Mouse (Mus musculus): ENCODE data around the gene Dnah9. TPM values are rescaled to one million over a fixed set of nuclear protein-coding genes. Genes with fewer than 3 reads are reported as not detected.

Dnah9 gene
- polyA plus RNA-seq, 1 experiment from 2014 or later = 0.14 TPM

- no peaks in the 10 kb centered on the region for H3K36me3 ChIP-seq (ENCODE audit: control insufficient read depth, insufficient read depth, low read length)
- no peak overlapping the region for H3K27ac ChIP-seq (replicated peaks in 1 of 2; ENCODE audit: control insufficient read depth in 1 of 2, insufficient read depth in 1 of 2, low read depth in 2 of 2, low read length in 2 of 2)
- H3K4me3 ChIP-seq (ENCODE audit: control insufficient read depth in 1 of 2, insufficient read depth in 1 of 2, low read depth in 1 of 2, low read length in 2 of 2) = no peak overlapping the region
- no peak for ATAC-seq (ENCODE audit: insufficient number of reproducible peaks, insufficient read depth, low FRiP score, low read depth)
- no peaks in the 10 kb centered on the region for H3K9me3 ChIP-seq (ENCODE audit: control insufficient read depth, low read length)
- H3K4me1 ChIP-seq (ENCODE audit: control insufficient read depth in 2 of 2, insufficient read depth in 2 of 2, low read length in 2 of 2) = no peaks in the 10 kb centered on the region
- H3K4me2 ChIP-seq (ENCODE audit: low read length) = no peak overlapping the region
- H3K27me3 ChIP-seq (ENCODE audit: control insufficient read depth, insufficient read depth, low read length) = no peaks in the 10 kb centered on the region
- H3K9ac ChIP-seq (ENCODE audit: low read length) = no peak overlapping the region
Measured at GRCm38 (mm10) chr11:66126150-66126549, 42.2 kb downstream of the Dnah9 start.

DNA sequence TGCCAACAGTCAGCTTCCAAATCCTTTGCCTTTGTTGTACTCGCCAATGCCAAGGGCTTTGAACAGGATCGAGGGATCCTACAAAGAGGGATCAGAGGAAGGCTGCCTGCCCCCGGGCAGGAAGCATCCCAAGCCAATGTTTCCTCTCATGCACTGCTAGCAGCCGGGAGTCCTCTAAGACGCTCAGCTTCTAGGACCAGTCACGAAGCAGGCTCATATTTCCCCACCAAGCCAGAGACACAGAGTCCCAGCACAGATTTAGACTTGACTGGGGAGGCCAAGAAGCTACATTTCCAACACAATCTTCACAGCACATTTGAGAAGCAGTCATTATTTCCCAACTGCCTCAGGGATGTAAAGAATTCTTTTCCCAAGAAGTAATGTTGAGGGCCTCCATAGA, 43.9 kb downstream of the Dnah9 start:
- H3K4me3 ChIP-seq (ENCODE audit: control insufficient read depth in 1 of 2, insufficient read depth in 1 of 2, low read depth in 1 of 2, low read length in 2 of 2) = no peak overlapping the region
- H3K9ac ChIP-seq (ENCODE audit: low read length) = no peak overlapping the region
- no peak for ATAC-seq (ENCODE audit: insufficient number of reproducible peaks, insufficient read depth, low FRiP score, low read depth)
- no peaks in the 10 kb centered on the region for H3K9me3 ChIP-seq (ENCODE audit: control insufficient read depth, low read length)
- no peaks in the 10 kb centered on the region for H3K27me3 ChIP-seq (ENCODE audit: control insufficient read depth, insufficient read depth, low read length)
- H3K4me2 ChIP-seq (ENCODE audit: low read length) = no peak overlapping the region
- no peak overlapping the region for H3K27ac ChIP-seq (replicated peaks in 1 of 2; ENCODE audit: control insufficient read depth in 1 of 2, insufficient read depth in 1 of 2, low read depth in 2 of 2, low read length in 2 of 2)
- H3K36me3 ChIP-seq (ENCODE audit: control insufficient read depth, insufficient read depth, low read length) = no peaks in the 10 kb centered on the region
- no peaks in the 10 kb centered on the region for H3K4me1 ChIP-seq (ENCODE audit: control insufficient read depth in 2 of 2, insufficient read depth in 2 of 2, low read length in 2 of 2)
- WGBS = 52% methylated on average over 6 of the region's 6 CpGs

GRCm38 (mm10) chr11:66122017-66122416, 46.3 kb downstream of the Dnah9 start:
- H3K27ac ChIP-seq (replicated peaks in 1 of 2; ENCODE audit: control insufficient read depth in 1 of 2, insufficient read depth in 1 of 2, low read depth in 2 of 2, low read length in 2 of 2) = no peak overlapping the region
- WGBS = 21% methylated on average over 3 of the region's 3 CpGs
- no peaks in the 10 kb centered on the region for H3K36me3 ChIP-seq (ENCODE audit: control insufficient read depth, insufficient read depth, low read length)
- H3K4me2 ChIP-seq (ENCODE audit: low read length) = no peak overlapping the region
- H3K4me1 ChIP-seq (ENCODE audit: control insufficient read depth in 2 of 2, insufficient read depth in 2 of 2, low read length in 2 of 2) = no peaks in the 10 kb centered on the region
- no peak overlapping the region for H3K9ac ChIP-seq (ENCODE audit: low read length)
- H3K27me3 ChIP-seq (ENCODE audit: control insufficient read depth, insufficient read depth, low read length) = no peaks in the 10 kb centered on the region
- ATAC-seq (ENCODE audit: insufficient number of reproducible peaks, insufficient read depth, low FRiP score, low read depth) = no peak
- no peaks in the 10 kb centered on the region for H3K9me3 ChIP-seq (ENCODE audit: control insufficient read depth, low read length)
- H3K4me3 ChIP-seq (ENCODE audit: control insufficient read depth in 1 of 2, insufficient read depth in 1 of 2, low read depth in 1 of 2, low read length in 2 of 2) = no peak overlapping the region

DNA sequence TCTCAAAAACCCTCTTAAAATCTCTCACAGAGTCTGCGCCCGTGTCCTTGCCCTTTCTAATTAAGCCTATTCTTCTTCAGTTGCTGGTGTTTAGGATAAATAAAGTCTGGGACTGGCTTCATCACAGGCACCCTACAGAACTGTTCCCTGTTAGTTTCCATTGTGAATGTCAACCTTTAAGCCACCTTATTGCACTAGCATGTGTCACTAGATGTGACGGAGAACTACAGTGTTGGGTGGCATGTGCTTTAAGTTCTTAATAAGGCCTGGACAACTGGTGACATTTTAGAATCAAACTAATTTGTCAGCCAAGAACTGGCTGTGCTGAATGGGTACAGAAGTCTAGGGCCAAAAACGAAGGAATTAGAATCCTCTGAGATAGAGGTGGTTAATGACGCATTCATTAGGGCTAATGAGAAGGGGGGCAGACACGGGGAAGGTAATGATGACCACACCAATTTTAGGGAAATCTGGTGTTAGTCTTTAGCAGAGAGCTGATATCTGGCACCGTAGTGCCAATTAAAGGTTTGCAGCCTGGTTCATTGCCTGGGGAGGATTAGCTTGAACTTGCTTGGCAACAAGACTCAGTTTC, 84.6 kb downstream of the Dnah9 start:
- Histone ChIP-seq H3K27ac (replicated peaks in 1 of 2; ENCODE audit: control insufficient read depth in 1 of 2, insufficient read depth in 1 of 2, low read depth in 2 of 2, low read length in 2 of 2) (no peak overlapping the region), H3K9ac (ENCODE audit: low read length) (no peak overlapping the region), H3K4me3 (ENCODE audit: control insufficient read depth in 1 of 2, insufficient read depth in 1 of 2, low read depth in 1 of 2, low read length in 2 of 2) (no peak overlapping the region), H3K36me3 (ENCODE audit: control insufficient read depth, insufficient read depth, low read length) (no peaks in the 10 kb centered on the region), H3K4me1 (ENCODE audit: control insufficient read depth in 2 of 2, insufficient read depth in 2 of 2, low read length in 2 of 2) (no peaks in the 10 kb centered on the region), H3K27me3 (ENCODE audit: control insufficient read depth, insufficient read depth, low read length) (no peaks in the 10 kb centered on the region), H3K4me2 (ENCODE audit: low read length) (no peak overlapping the region), H3K9me3 (ENCODE audit: control insufficient read depth, low read length) (no peaks in the 10 kb centered on the region)
- no peak for ATAC-seq (ENCODE audit: insufficient number of reproducible peaks, insufficient read depth, low FRiP score, low read depth)
- 79% methylated on average over 7 of the region's 7 CpGs for WGBS

DNA sequence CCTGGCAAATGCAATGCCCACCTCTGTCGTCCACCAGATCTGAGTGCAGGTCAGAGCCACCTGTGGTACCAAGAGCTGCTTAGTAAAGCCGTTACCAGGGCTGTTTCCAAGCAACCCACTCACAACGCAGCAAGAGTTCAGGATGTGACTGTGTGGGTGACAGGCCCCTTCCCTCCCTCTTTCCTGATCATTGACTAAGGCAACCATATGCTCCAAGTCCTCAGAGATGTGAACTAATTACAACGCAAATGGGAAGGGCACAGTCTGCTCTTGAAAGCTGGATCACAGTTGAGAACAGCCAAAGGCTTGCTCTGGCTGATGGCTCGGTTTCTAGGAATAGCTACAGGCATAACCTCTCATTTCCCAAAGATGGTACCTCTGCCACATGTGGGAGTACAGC, 95.4 kb downstream of the Dnah9 start:
- WGBS = 69% methylated on average over 5 of the region's 5 CpGs
- no peaks in the 10 kb centered on the region for H3K27me3 ChIP-seq (ENCODE audit: control insufficient read depth, insufficient read depth, low read length)
- 0 out of 2 replicates have a peak, but pooled peaks cover 3% of the 10 kb centered on the region for H3K9me3 ChIP-seq (ENCODE audit: control insufficient read depth, low read length)
- H3K4me3 ChIP-seq (ENCODE audit: control insufficient read depth in 1 of 2, insufficient read depth in 1 of 2, low read depth in 1 of 2, low read length in 2 of 2) = no peak overlapping the region
- ATAC-seq (ENCODE audit: insufficient number of reproducible peaks, insufficient read depth, low FRiP score, low read depth) = no peak
- no peaks in the 10 kb centered on the region for H3K4me1 ChIP-seq (ENCODE audit: control insufficient read depth in 2 of 2, insufficient read depth in 2 of 2, low read length in 2 of 2)
- no peak overlapping the region for H3K4me2 ChIP-seq (ENCODE audit: low read length)
- H3K27ac ChIP-seq (replicated peaks in 1 of 2; ENCODE audit: control insufficient read depth in 1 of 2, insufficient read depth in 1 of 2, low read depth in 2 of 2, low read length in 2 of 2) = no peak overlapping the region
- no peaks in the 10 kb centered on the region for H3K36me3 ChIP-seq (ENCODE audit: control insufficient read depth, insufficient read depth, low read length)
- no peak overlapping the region for H3K9ac ChIP-seq (ENCODE audit: low read length)

DNA sequence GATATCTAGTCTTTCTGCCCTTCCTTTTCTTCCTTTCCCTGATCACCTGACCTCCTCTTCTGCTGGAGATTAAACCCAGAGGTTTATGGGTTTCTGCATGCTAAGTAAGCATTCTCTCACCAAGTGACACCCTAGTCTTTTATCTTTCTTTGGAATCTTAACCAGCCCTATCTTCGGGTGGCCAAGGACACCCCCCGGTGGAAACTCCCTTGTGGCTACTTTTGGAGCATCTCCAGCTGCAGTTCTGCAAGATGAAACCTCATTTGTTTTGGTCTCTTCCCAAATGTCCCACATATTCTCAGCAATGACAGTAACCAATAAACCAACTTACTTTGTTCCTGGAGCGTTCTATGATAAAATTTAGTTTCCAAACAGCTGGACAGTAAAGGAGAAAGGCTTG, 109.4 kb downstream of the Dnah9 start:
- Histone ChIP-seq H3K9me3 (ENCODE audit: control insufficient read depth, low read length) (0 out of 2 replicates have a peak, but pooled peaks cover 3% of the 10 kb centered on the region), H3K4me1 (ENCODE audit: control insufficient read depth in 2 of 2, insufficient read depth in 2 of 2, low read length in 2 of 2) (no peaks in the 10 kb centered on the region), H3K9ac (ENCODE audit: low read length) (no peak overlapping the region), H3K27me3 (ENCODE audit: control insufficient read depth, insufficient read depth, low read length) (no peaks in the 10 kb centered on the region), H3K4me2 (ENCODE audit: low read length) (no peak overlapping the region), H3K4me3 (ENCODE audit: control insufficient read depth in 1 of 2, insufficient read depth in 1 of 2, low read depth in 1 of 2, low read length in 2 of 2) (no peak overlapping the region), H3K36me3 (ENCODE audit: control insufficient read depth, insufficient read depth, low read length) (no peaks in the 10 kb centered on the region), H3K27ac (replicated peaks in 1 of 2; ENCODE audit: control insufficient read depth in 1 of 2, insufficient read depth in 1 of 2, low read depth in 2 of 2, low read length in 2 of 2) (no peak overlapping the region)
- ATAC-seq (ENCODE audit: insufficient number of reproducible peaks, insufficient read depth, low FRiP score, low read depth) = no peak
- WGBS = 59% methylated on average over 3 of the region's 3 CpGs

DNA sequence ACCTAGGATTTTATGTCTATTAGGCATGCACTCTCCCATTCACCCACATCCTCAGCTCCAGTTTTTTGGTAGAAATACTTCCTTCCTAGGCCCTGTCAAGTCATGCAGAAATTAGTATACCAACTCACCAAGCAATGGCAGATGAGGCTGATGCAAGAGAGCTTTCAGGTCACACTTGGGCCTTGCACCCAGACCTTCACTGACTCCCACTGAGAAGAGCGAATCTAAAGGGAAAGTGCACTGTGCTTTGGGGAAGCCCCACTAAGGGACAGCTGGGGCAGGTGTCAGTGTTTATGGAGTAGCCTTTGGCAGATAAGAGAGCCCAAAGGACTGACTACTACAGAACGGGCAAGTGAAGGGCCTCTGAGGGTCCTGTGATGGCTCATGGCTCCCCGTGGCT, 117.1 kb downstream of the Dnah9 start:
- H3K27me3 ChIP-seq (ENCODE audit: control insufficient read depth, insufficient read depth, low read length) = no peaks in the 10 kb centered on the region
- H3K4me1 ChIP-seq (ENCODE audit: control insufficient read depth in 2 of 2, insufficient read depth in 2 of 2, low read length in 2 of 2) = peaks cover 0 to 4% of the 10 kb centered on the region in 2 experiments; a peak in 1 of 4 replicates
- no peaks in the 10 kb centered on the region for H3K9me3 ChIP-seq (ENCODE audit: control insufficient read depth, low read length)
- no peak overlapping the region for H3K4me3 ChIP-seq (ENCODE audit: control insufficient read depth in 1 of 2, insufficient read depth in 1 of 2, low read depth in 1 of 2, low read length in 2 of 2)
- no peak overlapping the region for H3K9ac ChIP-seq (ENCODE audit: low read length)
- H3K27ac ChIP-seq (replicated peaks in 1 of 2; ENCODE audit: control insufficient read depth in 1 of 2, insufficient read depth in 1 of 2, low read depth in 2 of 2, low read length in 2 of 2) = no peak overlapping the region
- no peak for ATAC-seq (ENCODE audit: insufficient number of reproducible peaks, insufficient read depth, low FRiP score, low read depth)
- H3K36me3 ChIP-seq (ENCODE audit: control insufficient read depth, insufficient read depth, low read length) = no peaks in the 10 kb centered on the region
- H3K4me2 ChIP-seq (ENCODE audit: low read length) = no peak overlapping the region
- WGBS = 85% methylated on average over 3 of the region's 3 CpGs

DNA sequence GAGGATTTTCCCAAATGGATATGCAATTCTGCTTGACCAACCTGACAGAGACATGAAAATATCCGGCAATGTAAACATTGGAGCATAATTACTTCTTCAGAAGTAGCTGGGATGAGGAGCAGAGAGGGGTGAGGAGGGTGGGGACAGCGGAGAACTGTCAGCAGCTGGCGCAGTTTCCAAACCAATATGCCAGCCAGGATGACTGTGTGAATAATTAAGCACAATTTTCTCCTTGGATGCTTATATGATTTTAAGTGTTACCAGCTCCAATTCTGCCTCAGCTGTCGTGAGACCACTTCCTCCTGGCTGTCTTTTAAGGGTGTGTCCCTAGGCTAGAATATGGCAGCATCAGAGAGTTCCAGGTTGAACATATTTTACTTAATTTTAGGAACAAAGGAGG, 119.2 kb downstream of the Dnah9 start:
- H3K9ac ChIP-seq (ENCODE audit: low read length) = no peak overlapping the region
- no peak overlapping the region for H3K4me3 ChIP-seq (ENCODE audit: control insufficient read depth in 1 of 2, insufficient read depth in 1 of 2, low read depth in 1 of 2, low read length in 2 of 2)
- H3K4me1 ChIP-seq (ENCODE audit: control insufficient read depth in 2 of 2, insufficient read depth in 2 of 2, low read length in 2 of 2) = peaks cover 0 to 4% of the 10 kb centered on the region in 2 experiments; a peak in 1 of 4 replicates
- no peak for ATAC-seq (ENCODE audit: insufficient number of reproducible peaks, insufficient read depth, low FRiP score, low read depth)
- H3K27me3 ChIP-seq (ENCODE audit: control insufficient read depth, insufficient read depth, low read length) = no peaks in the 10 kb centered on the region
- H3K27ac ChIP-seq (replicated peaks in 1 of 2; ENCODE audit: control insufficient read depth in 1 of 2, insufficient read depth in 1 of 2, low read depth in 2 of 2, low read length in 2 of 2) = no peak overlapping the region
- no peak overlapping the region for H3K4me2 ChIP-seq (ENCODE audit: low read length)
- WGBS = 73% methylated on average over 4 of the region's 4 CpGs
- no peaks in the 10 kb centered on the region for H3K9me3 ChIP-seq (ENCODE audit: control insufficient read depth, low read length)
- H3K36me3 ChIP-seq (ENCODE audit: control insufficient read depth, insufficient read depth, low read length) = no peaks in the 10 kb centered on the region
